Mouse (Mus musculus): ENCODE measurements at regions not wholly inside any gene's neighbourhood (a gene's known extent, or its start where the extent isn't known, plus 50 kb on each side); places are given as distances from the start of the nearest gene placed in this dataset.

- DNase-seq: no peak
These were observed 299.8 kb downstream of the Psat1 start for GRCm38 (mm10) chr19:15647313-15647712.

- no peak for DNase-seq
These were observed 302.4 kb downstream of the Psat1 start for GRCm38 (mm10) chr19:15644786-15645185.

GRCm38 (mm10) chr19:15617233-15617915, 329.8 kb downstream of the Psat1 start:
- peak; percentile 29 to 68 for DNase-seq

- DNase-seq: no peak
These were observed 332.2 kb downstream of the Psat1 start for GRCm38 (mm10) chr19:15614648-15615561.

GRCm38 (mm10) chr19:15611137-15611758, 335.9 kb downstream of the Psat1 start:
- no peak for DNase-seq

GRCm38 (mm10) chr19:15606440-15606839, 340.7 kb downstream of the Psat1 start:
- no peak for DNase-seq

GRCm38 (mm10) chr19:15592821-15593220, 354.3 kb downstream of the Psat1 start:
- no peak for DNase-seq

- DNase-seq: peak in 1 of 2 experiments; percentile 7
These were observed 363.1 kb downstream of the Psat1 start for GRCm38 (mm10) chr19:15583782-15584693.

GRCm38 (mm10) chr19:15583106-15583781, 363.9 kb downstream of the Psat1 start:
- no peak for DNase-seq

GRCm38 (mm10) chr19:15571204-15571603, 375.9 kb downstream of the Psat1 start:
- DNase-seq: no peak

- no peak for DNase-seq
These were observed 385.6 kb downstream of the Psat1 start for GRCm38 (mm10) chr19:15561511-15561910.

GRCm38 (mm10) chr19:15553953-15554352, 393.2 kb downstream of the Psat1 start:
- DNase-seq: no peak

GRCm38 (mm10) chr19:15517853-15518252, 429.3 kb downstream of the Psat1 start:
- no peak for DNase-seq

GRCm38 (mm10) chr19:15516566-15517305, 430.4 kb downstream of the Psat1 start:
- peak; percentile 7 to 11 for DNase-seq

- no peak for DNase-seq
These were observed 433.9 kb downstream of the Psat1 start for GRCm38 (mm10) chr19:15513197-15513596.

- no peak for DNase-seq
These were observed 436.7 kb downstream of the Psat1 start for GRCm38 (mm10) chr19:15510395-15510794.

- DNase-seq: no peak
These were observed 444.2 kb downstream of the Psat1 start for GRCm38 (mm10) chr19:15502985-15503354.

GRCm38 (mm10) chr19:15502315-15502984, 444.7 kb downstream of the Psat1 start:
- DNase-seq: no peak

GRCm38 (mm10) chr19:15495532-15495931, 451.6 kb downstream of the Psat1 start:
- no peak for DNase-seq

GRCm38 (mm10) chr19:15487576-15487975, 459.6 kb downstream of the Psat1 start:
- peak in 1 of 2 experiments; percentile 28 for DNase-seq

All from cerebellum, postnatal 25 days (tissue).